Mouse (Mus musculus): ENCODE measurements around the gene Gp1ba. TPM values are rescaled to one million over a fixed set of nuclear protein-coding genes. Genes with fewer than 3 reads are reported as not detected.

Gene Gp1ba
- total and polyA plus RNA-seq, 2 experiments from 2014 or later: 0.16 TPM; not detected in 1

DNA sequence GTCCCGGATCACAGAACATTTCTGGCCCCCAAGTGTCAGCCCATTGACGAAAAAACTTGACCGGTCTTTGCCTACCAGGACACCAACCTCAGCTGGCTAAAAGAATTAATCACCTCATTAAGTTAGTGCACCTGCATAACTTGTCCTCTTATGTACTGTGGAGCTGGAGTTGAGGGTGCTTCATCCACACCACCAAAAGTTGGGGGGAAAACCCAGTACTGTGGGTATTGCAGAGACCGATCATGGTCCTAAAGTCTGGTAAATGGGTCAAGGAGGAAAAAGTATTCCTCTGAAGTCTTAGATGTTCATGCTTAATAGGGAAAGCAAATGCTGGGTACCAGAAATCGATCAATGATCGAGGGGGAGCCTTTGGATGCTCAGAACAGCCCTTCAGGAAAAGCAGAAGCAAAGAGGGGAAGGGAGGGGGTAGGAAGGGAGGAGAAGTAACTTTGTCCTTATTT lies 14.0 kb downstream of the Gp1ba start:
- 66% methylated on average over 6 of the region's 6 CpGs for WGBS
- DNase-seq (ENCODE audit: low spot score) (no peak), ATAC-seq (ENCODE audit: low FRiP score) (no peak)
- H3K27me3 ChIP-seq (ENCODE audit: insufficient read depth, low read length): no peaks in the 10 kb centered on the region
- H3K27ac ChIP-seq (ENCODE audit: low read depth, low read length): peak overlapping the region; percentile 97; the same call in 1 of the 2 replicates
- peak overlapping the region; percentile 99 for H3K4me3 ChIP-seq (ENCODE audit: low read depth, low read length)
- H3K36me3 ChIP-seq (ENCODE audit: insufficient read depth, low read length): peaks cover 27% of the 10 kb centered on the region
- no peak for TF ChIP-seq CTCF (IDR thresholded peaks at IDR 0.05)
- no peaks in the 10 kb centered on the region for H3K9me3 ChIP-seq (ENCODE audit: low read length)
- peak overlapping the region; percentile 98 for H3K9ac ChIP-seq (replicated peaks; ENCODE audit: low read length, poor library complexity, severe bottlenecking)
- peak overlapping the region; percentile 72 for H3K4me2 ChIP-seq (ENCODE audit: low read depth, low read length, poor library complexity, severe bottlenecking)
- H3K4me1 ChIP-seq (ENCODE audit: insufficient read depth, low read length): peaks cover 9% of the 10 kb centered on the region

- peaks cover 26% of the 10 kb centered on the region for H3K36me3 ChIP-seq (ENCODE audit: insufficient read depth, low read length)
- H3K4me2 ChIP-seq (ENCODE audit: low read depth, low read length, poor library complexity, severe bottlenecking): peak overlapping the region; percentile 72
- no peak for TF ChIP-seq CTCF (IDR thresholded peaks at IDR 0.05)
- H3K9ac ChIP-seq (replicated peaks; ENCODE audit: low read length, poor library complexity, severe bottlenecking): peak overlapping the region; percentile 98
- H3K27ac ChIP-seq (ENCODE audit: low read depth, low read length): peak overlapping the region; percentile 97
- DNase-seq (ENCODE audit: low spot score): peak; percentile 62
- 1% methylated on average over 57 of the region's 63 CpGs for WGBS
- peak; percentile 70 for ATAC-seq (ENCODE audit: low FRiP score)
- H3K4me1 ChIP-seq (ENCODE audit: insufficient read depth, low read length): peaks cover 8% of the 10 kb centered on the region
- H3K4me3 ChIP-seq (ENCODE audit: low read depth, low read length): peak overlapping the region; percentile 99
- no peaks in the 10 kb centered on the region for H3K27me3 ChIP-seq (ENCODE audit: insufficient read depth, low read length)
- no peaks in the 10 kb centered on the region for H3K9me3 ChIP-seq (ENCODE audit: low read length)
Observed at GRCm38 (mm10) chr11:70653345-70654197, 14.6 kb downstream of the Gp1ba start.

GRCm38 (mm10) chr11:70654198-70654922 lies 15.4 kb downstream of the Gp1ba start, which contains the start of gene Pfn1:
Gene Pfn1 (minus strand): TSS chr11:70654644.
- Histone ChIP-seq H3K9me3 (ENCODE audit: low read length) (no peaks in the 10 kb centered on the region), H3K4me2 (ENCODE audit: low read depth, low read length, poor library complexity, severe bottlenecking) (peak within 1 kb of the TSS; percentile 72), H3K36me3 (ENCODE audit: insufficient read depth, low read length) (peaks cover 19% of the 10 kb centered on the region), H3K4me3 (ENCODE audit: low read depth, low read length) (peak within 1 kb of the TSS; percentile 99), H3K27ac (ENCODE audit: low read depth, low read length) (peak within 1 kb of the TSS; percentile 97), H3K9ac (replicated peaks; ENCODE audit: low read length, poor library complexity, severe bottlenecking) (peak within 1 kb of the TSS; percentile 98), H3K27me3 (ENCODE audit: insufficient read depth, low read length) (no peaks in the 10 kb centered on the region), H3K4me1 (ENCODE audit: insufficient read depth, low read length) (peaks cover 8% of the 10 kb centered on the region)
- ATAC-seq (ENCODE audit: low FRiP score): peak; percentile 54
- TF ChIP-seq CTCF (IDR thresholded peaks at IDR 0.05): no peak
- under 1% methylated on average over 57 of the region's 61 CpGs for whole genome bisulfite sequencing
- peak; percentile 88 for DNase-seq (ENCODE audit: low spot score)

- TF ChIP-seq CTCF (IDR thresholded peaks at IDR 0.05): no peak
Observed at GRCm38 (mm10) chr11:70654923-70655570, 16.1 kb downstream of the Gp1ba start.

DNA sequence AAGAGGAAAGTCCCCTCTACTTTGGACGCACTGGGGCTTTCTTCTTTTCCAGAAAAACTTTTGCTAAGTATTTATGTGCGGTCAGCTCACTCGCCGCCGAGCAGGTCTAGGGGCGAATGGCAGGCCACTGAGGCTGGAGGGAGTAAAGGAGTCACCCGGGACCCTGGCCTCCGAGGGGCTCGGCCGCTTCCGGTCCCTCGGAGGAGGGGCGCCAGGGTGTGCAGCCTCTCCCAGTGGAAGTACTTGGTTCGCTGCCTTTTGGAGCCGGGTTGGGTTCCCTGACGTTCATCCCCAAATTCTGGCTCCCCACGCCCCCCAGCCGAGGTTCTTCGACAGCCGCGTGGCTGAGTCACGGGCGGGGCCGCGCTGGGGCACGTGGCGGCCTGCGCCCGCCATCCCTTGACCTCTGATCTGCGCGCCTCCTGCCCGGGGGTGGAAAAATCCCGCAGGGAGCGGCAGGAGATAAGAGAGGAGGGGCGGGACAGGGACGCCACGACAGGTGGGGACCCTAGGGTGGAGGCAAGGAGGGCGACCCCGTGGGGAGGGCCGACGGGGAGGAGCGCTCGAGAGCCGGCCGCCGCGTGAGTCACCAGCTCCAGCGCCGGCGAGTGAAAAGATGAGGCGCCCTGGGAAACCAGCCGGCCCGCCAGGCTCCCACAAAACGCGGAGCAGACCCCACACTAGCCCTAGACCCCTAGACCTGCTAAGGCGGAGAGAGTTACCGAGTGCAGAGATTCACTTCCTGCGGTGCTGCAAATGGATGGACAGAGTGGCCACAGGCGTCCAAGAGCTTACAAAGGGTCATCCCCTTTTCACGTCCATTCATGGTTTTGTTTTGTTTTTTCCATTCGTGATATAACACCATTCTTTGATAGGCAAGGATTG lies 16.9 kb downstream of the Gp1ba start:
- Histone ChIP-seq H3K27me3 (ENCODE audit: insufficient read depth, low read length) (no peaks in the 10 kb centered on the region), H3K27ac (ENCODE audit: low read depth, low read length) (peak overlapping the region; percentile 62; the same call in 1 of the 2 replicates), H3K4me3 (ENCODE audit: low read depth, low read length) (peak overlapping the region; percentile 99), H3K4me2 (ENCODE audit: low read depth, low read length, poor library complexity, severe bottlenecking) (peak overlapping the region; percentile 72), H3K9ac (replicated peaks; ENCODE audit: low read length, poor library complexity, severe bottlenecking) (peak overlapping the region; percentile 42), H3K4me1 (ENCODE audit: insufficient read depth, low read length) (peaks cover 8% of the 10 kb centered on the region), H3K9me3 (ENCODE audit: low read length) (no peaks in the 10 kb centered on the region), H3K36me3 (ENCODE audit: insufficient read depth, low read length) (peaks cover 11% of the 10 kb centered on the region)
- no peak for TF ChIP-seq CTCF (IDR thresholded peaks at IDR 0.05)
- no peak for ATAC-seq (ENCODE audit: low FRiP score)
- WGBS: 1% methylated on average over 60 of the region's 61 CpGs
- DNase-seq (ENCODE audit: low spot score): no peak

More at GRCm38 (mm10) chr11:70654923-70655570, 16.1 kb downstream of the Gp1ba start:
- H3K27me3 ChIP-seq (ENCODE audit: insufficient read depth, low read length): no peaks in the 10 kb centered on the region
- peak overlapping the region; percentile 97 for H3K27ac ChIP-seq (ENCODE audit: low read depth, low read length)
- H3K4me2 ChIP-seq (ENCODE audit: low read depth, low read length, poor library complexity, severe bottlenecking): peak overlapping the region; percentile 72
- no peaks in the 10 kb centered on the region for H3K9me3 ChIP-seq (ENCODE audit: low read length)
- peak overlapping the region; percentile 98 for H3K9ac ChIP-seq (replicated peaks; ENCODE audit: low read length, poor library complexity, severe bottlenecking)
- peak; percentile 55 for ATAC-seq (ENCODE audit: low FRiP score)
- peaks cover 12% of the 10 kb centered on the region for H3K36me3 ChIP-seq (ENCODE audit: insufficient read depth, low read length)
- H3K4me1 ChIP-seq (ENCODE audit: insufficient read depth, low read length): peaks cover 8% of the 10 kb centered on the region
- peak; percentile 88 for DNase-seq (ENCODE audit: low spot score)
- peak overlapping the region; percentile 99 for H3K4me3 ChIP-seq (ENCODE audit: low read depth, low read length)
- WGBS: under 1% methylated on average over 44 of the region's 48 CpGs
